Mouse (Mus musculus) midbrain, embryonic 16.5 days (tissue): ENCODE measurements at regions not wholly inside any gene's neighbourhood (a gene's known extent, or its start where the extent isn't known, plus 50 kb on each side); places are given as distances from the start of the nearest gene placed in this dataset.

Source experiments
- ATAC-seq: fragments of 200-750 bp; cut with Nextera tagmentation; 2 replicates; pipeline ENCODE4 v1.8.0; 2017; ENCODE audit warnings: moderate TSS enrichment
- H3K27ac ChIP-seq: fragments of 300-500 bp; sonication (generic); 2 replicates; pipeline ENCODE4 v1.5.1; 2014; ENCODE audit warnings: mild to moderate bottlenecking, low read length, mixed read lengths
- H3K27me3 ChIP-seq: fragments of 300-500 bp; sonication (generic); 2 replicates; pipeline ENCODE4 v1.6.1; 2014; ENCODE audit warnings: low read depth, low read length, mixed read lengths; ENCODE audit not compliant: control insufficient read depth, insufficient read depth
- H3K36me3 ChIP-seq: fragments of 300-500 bp; sonication (generic); 2 replicates; pipeline ENCODE4 v1.6.1; 2014; ENCODE audit warnings: mild to moderate bottlenecking, low read length, moderate library complexity, mixed read lengths; ENCODE audit not compliant: control insufficient read depth, insufficient read depth
- H3K4me1 ChIP-seq: fragments of 300-500 bp; sonication (generic); 2 replicates; pipeline ENCODE4 v1.6.1; 2014; ENCODE audit warnings: mild to moderate bottlenecking, low read length, mixed read lengths; ENCODE audit not compliant: control insufficient read depth, insufficient read depth
- H3K4me2 ChIP-seq: fragments of 300-500 bp; sonication (generic); 2 replicates; pipeline ENCODE4 v1.6.1; 2014; ENCODE audit warnings: mild to moderate bottlenecking, low read length, mixed read lengths
- H3K4me3 ChIP-seq: fragments of 300-500 bp; sonication (generic); 2 replicates; pipeline ENCODE4 v1.5.1; 2014; ENCODE audit warnings: low read depth, mild to moderate bottlenecking, low read length, moderate library complexity, mixed read lengths
- H3K9ac ChIP-seq: fragments of 300-500 bp; sonication (generic); 2 replicates; pipeline ENCODE4 v1.6.1; 2014; ENCODE audit warnings: low read depth, low read length, mixed read lengths
- H3K9me3 ChIP-seq: fragments of 300-500 bp; sonication (generic); replicated peaks from 2 replicates; pipeline ENCODE4 v1.6.1; 2014; ENCODE audit warnings: mild to moderate bottlenecking, low read length, mixed read lengths; ENCODE audit not compliant: control insufficient read depth, poor library complexity, severe bottlenecking
- WGBS: fragments of 180-500 bp; shearing (Covaris S2); extraction: QIAGEN DNeasy Blood & Tissue Kit; methylation state at CpG from one replicate; pipeline ENCODE4 v1.1.7; 2014; 5-methylcytosine and 5-hydroxymethylcytosine counted together

- Histone ChIP-seq H3K4me2 (peak overlapping the region; percentile 70), H3K36me3 (no peaks in the 10 kb centered on the region), H3K4me1 (peaks cover 6% of the 10 kb centered on the region; the same call in 1 of the 2 replicates), H3K27ac (peak overlapping the region; percentile 82), H3K4me3 (peak overlapping the region; percentile 43), H3K27me3 (0 out of 2 replicates have a peak, but pooled peaks cover 3% of the 10 kb centered on the region), H3K9ac (peak overlapping the region; percentile 68), H3K9me3 (no peaks in the 10 kb centered on the region)
- peak; percentile 77 for ATAC-seq
- 1% methylated on average over 15 of the region's 16 CpGs for WGBS
Measured at GRCm38 (mm10) chr7:125393228-125393627, 51.2 kb upstream of the Kdm8 start.

- peak overlapping the region; percentile 70 for H3K4me2 ChIP-seq
- no peaks in the 10 kb centered on the region for H3K9me3 ChIP-seq
- H3K27ac ChIP-seq: peak overlapping the region; percentile 82
- H3K36me3 ChIP-seq: no peaks in the 10 kb centered on the region
- peak overlapping the region; percentile 68 for H3K9ac ChIP-seq
- peak overlapping the region; percentile 43 for H3K4me3 ChIP-seq
- H3K4me1 ChIP-seq: peaks cover 6% of the 10 kb centered on the region; the same call in 1 of the 2 replicates
- under 1% methylated on average over 29 of the region's 33 CpGs for WGBS
- 0 out of 2 replicates have a peak, but pooled peaks cover 3% of the 10 kb centered on the region for H3K27me3 ChIP-seq
- peak; percentile 97 for ATAC-seq
Measured at GRCm38 (mm10) chr7:125393654-125394346, 50.7 kb upstream of the Kdm8 start.
